7 mouse cellular contexts compared by ENCODE assay signal in genomic region chr2:173000921-173001320, GRCm38 (mm10). TPM values are rescaled to one million over a fixed set of nuclear protein-coding genes. Genes with fewer than 3 reads are reported as not detected.
DNase-seq lines count a peak whose midpoint lies in the region; ATAC-seq and TF ChIP-seq lines count a peak whose summit lies in the region.

No protein-coding gene starts in this region.

- H3K9me3 ChIP-seq in lung, postnatal 0 days (ENCODE audit: low read length): no peaks in the 10 kb centered on the region
- no peaks in the 10 kb centered on the region for H3K9me3 ChIP-seq in embryonic facial prominence, embryonic 11.5 days (replicated peaks; ENCODE audit: control insufficient read depth, low read length)
- no peaks in the 10 kb centered on the region for H3K9me3 ChIP-seq in intestine, embryonic 14.5 days (ENCODE audit: control insufficient read depth, low read length)
- H3K9me3 ChIP-seq in midbrain, postnatal 0 days (ENCODE audit: low read length): no peaks in the 10 kb centered on the region

- H3K4me2 ChIP-seq in lung, postnatal 0 days (replicated peaks; ENCODE audit: low read depth, low read length): peak overlapping the region; percentile 81
- peak overlapping the region; percentile 78 for H3K4me2 ChIP-seq in embryonic facial prominence, embryonic 11.5 days (ENCODE audit: low read depth, low read length)
- H3K4me2 ChIP-seq in intestine, embryonic 14.5 days (ENCODE audit: low read length): peak overlapping the region; percentile 74
- H3K4me2 ChIP-seq in midbrain, postnatal 0 days (ENCODE audit: low read depth, low read length, poor library complexity, severe bottlenecking): peak overlapping the region; percentile 78

- H3K27me3 ChIP-seq in lung, postnatal 0 days (replicated peaks; ENCODE audit: insufficient read depth, low read length): no peaks in the 10 kb centered on the region
- no peaks in the 10 kb centered on the region for H3K27me3 ChIP-seq in embryonic facial prominence, embryonic 11.5 days (ENCODE audit: control insufficient read depth, insufficient read depth, low read length)
- H3K27me3 ChIP-seq in intestine, embryonic 14.5 days (replicated peaks; ENCODE audit: control insufficient read depth, insufficient read depth, low read length): no peaks in the 10 kb centered on the region
- H3K27me3 ChIP-seq in midbrain, postnatal 0 days (ENCODE audit: insufficient read depth, low read length): peaks cover 3% of the 10 kb centered on the region; the same call in 1 of the 2 replicates

- no peak for TF ChIP-seq CTCF in lung, postnatal 0 days (IDR thresholded peaks at IDR 0.05)
- no peak for TF ChIP-seq CTCF in midbrain, postnatal 0 days (IDR thresholded peaks at IDR 0.05)

- H3K27ac ChIP-seq in lung, postnatal 0 days (ENCODE audit: low read length): peak overlapping the region; percentile 87; the same call in 1 of the 2 replicates
- H3K27ac ChIP-seq in embryonic facial prominence, embryonic 11.5 days (replicated peaks; ENCODE audit: low read depth, low read length): no peak overlapping the region
- 0 out of 2 replicates have a peak overlapping the region, but pooled peaks have one; percentile 86 for H3K27ac ChIP-seq in intestine, embryonic 14.5 days (ENCODE audit: low read depth)
- peak overlapping the region; percentile 95; the same call in 1 of the 2 replicates for H3K27ac ChIP-seq in midbrain, postnatal 0 days (ENCODE audit: low read depth, low read length)

- peak overlapping the region; percentile 80 for H3K4me3 ChIP-seq in lung, postnatal 0 days (ENCODE audit: low read depth, low read length)
- H3K4me3 ChIP-seq in embryonic facial prominence, embryonic 11.5 days (ENCODE audit: low read depth, low read length): peak overlapping the region; percentile 94
- peak overlapping the region; percentile 80 for H3K4me3 ChIP-seq in intestine, embryonic 14.5 days (ENCODE audit: low read depth, low read length)
- H3K4me3 ChIP-seq in midbrain, postnatal 0 days (ENCODE audit: low read depth, low read length): peak overlapping the region; percentile 96

- H3K4me1 ChIP-seq in lung, postnatal 0 days (ENCODE audit: insufficient read depth, low read depth, low read length): 0 out of 2 replicates have a peak, but pooled peaks cover 4% of the 10 kb centered on the region
- H3K4me1 ChIP-seq in embryonic facial prominence, embryonic 11.5 days (ENCODE audit: control insufficient read depth, insufficient read depth, low read length): peaks cover 5% of the 10 kb centered on the region; the same call in 1 of the 2 replicates
- H3K4me1 ChIP-seq in intestine, embryonic 14.5 days (replicated peaks; ENCODE audit: control insufficient read depth, insufficient read depth, low read length): peaks cover 13% of the 10 kb centered on the region
- H3K4me1 ChIP-seq in midbrain, postnatal 0 days (ENCODE audit: insufficient read depth, low read length): 0 out of 2 replicates have a peak, but pooled peaks cover 4% of the 10 kb centered on the region

- peak overlapping the region; percentile 75 for H3K9ac ChIP-seq in lung, postnatal 0 days (replicated peaks; ENCODE audit: low read depth)
- H3K9ac ChIP-seq in embryonic facial prominence, embryonic 11.5 days (replicated peaks; ENCODE audit: low read length): peak overlapping the region; percentile 90
- H3K9ac ChIP-seq in intestine, embryonic 14.5 days (ENCODE audit: low read length): peak overlapping the region; percentile 75
- H3K9ac ChIP-seq in midbrain, postnatal 0 days (replicated peaks; ENCODE audit: low read length, poor library complexity, severe bottlenecking): peak overlapping the region; percentile 99

- no peak for ATAC-seq in lung, postnatal 0 days
- ATAC-seq in embryonic facial prominence, embryonic 11.5 days (replicated peaks; ENCODE audit: insufficient number of reproducible peaks, low FRiP score, low TSS enrichment, low read depth): no peak
- ATAC-seq in intestine, embryonic 14.5 days (replicated peaks; ENCODE audit: low FRiP score, low TSS enrichment, low read depth): no peak
- ATAC-seq in midbrain, postnatal 0 days (ENCODE audit: low FRiP score): no peak
- ATAC-seq in megakaryocyte-erythroid progenitor cell, adult 5-6 weeks (replicated peaks; ENCODE audit: low FRiP score, low TSS enrichment, poor library complexity, severe bottlenecking): no peak

- WGBS in lung, postnatal 0 days: 11% methylated on average over 8 of the region's 8 CpGs
- WGBS in embryonic facial prominence, embryonic 11.5 days: 18% methylated on average over 8 of the region's 8 CpGs
- 25% methylated on average over 8 of the region's 8 CpGs for WGBS in intestine, embryonic 14.5 days
- WGBS in midbrain, postnatal 0 days: 19% methylated on average over 8 of the region's 8 CpGs

- no peak for DNase-seq in lung, postnatal 0 days (ENCODE audit: low spot score)
- no peak for DNase-seq in lung, postnatal 25 days (ENCODE audit: low spot score)
- no peak for DNase-seq in embryonic facial prominence, embryonic 11.5 days (ENCODE audit: low spot score)
- DNase-seq in intestine, embryonic 14.5 days (ENCODE audit: low spot score): no peak
- DNase-seq in midbrain, postnatal 0 days (ENCODE audit: low spot score): no peak
- DNase-seq in cerebellum, postnatal 14 days: no peak

- peaks cover 14% of the 10 kb centered on the region; the same call in 1 of the 2 replicates for H3K36me3 ChIP-seq in lung, postnatal 0 days (ENCODE audit: insufficient read depth, low read length)
- peaks cover 6% of the 10 kb centered on the region for H3K36me3 ChIP-seq in embryonic facial prominence, embryonic 11.5 days (replicated peaks; ENCODE audit: control insufficient read depth, insufficient read depth, low read depth, low read length)
- peaks cover 37% of the 10 kb centered on the region for H3K36me3 ChIP-seq in intestine, embryonic 14.5 days (ENCODE audit: control insufficient read depth, insufficient read depth, low read length)
- H3K36me3 ChIP-seq in midbrain, postnatal 0 days (ENCODE audit: insufficient read depth, low read length): peaks cover 24% of the 10 kb centered on the region

- TF ChIP-seq EP300 in lung, postnatal 0 days (IDR thresholded peaks at IDR 0.05): no peak

RNA-seq across cellular contexts. Expression of gene Rae1, which starts 1.0 kb away (rescaled TPM):
- 64.3 and 68.6 TPM in 2 replicates for polyA plus RNA-seq in lung, postnatal 0 days (2015; fragmentation: Nextera tagmentation; extraction: Ambion mirVana)
- 155 and 158 TPM in 2 replicates for polyA plus RNA-seq in embryonic facial prominence, embryonic 11.5 days (2014; fragmentation: Nextera tagmentation; extraction: Ambion mirVana)
- polyA plus RNA-seq in intestine, embryonic 14.5 days (2014; fragmentation: Nextera tagmentation; extraction: Ambion mirVana): 143 and 150 TPM in 2 replicates
- 93.8 and 98.3 TPM in 2 replicates for total RNA-seq in midbrain, postnatal 0 days (2014; rRNA removed)
- 127 and 130 TPM in 2 replicates for polyA plus RNA-seq in midbrain, postnatal 0 days (2015; fragmentation: Nextera tagmentation; extraction: Ambion mirVana)
- 142 and 149 TPM in 2 replicates for total RNA-seq in megakaryocyte-erythroid progenitor cell, adult 5-6 weeks (2014; fragmentation: Nextera tagmentation)
- total RNA-seq in megakaryocyte-erythroid progenitor cell, adult 5-6 weeks (2017): 79.4 and 102 TPM in 2 replicates

RNA-seq across cellular contexts. Expression of gene Rbm38, which starts 19.4 kb away (rescaled TPM):
- polyA plus RNA-seq in lung, postnatal 0 days (2015; fragmentation: Nextera tagmentation; extraction: Ambion mirVana): 12.8 and 15.2 TPM in 2 replicates
- 46.6 and 56.5 TPM in 2 replicates for polyA plus RNA-seq in embryonic facial prominence, embryonic 11.5 days (2014; fragmentation: Nextera tagmentation; extraction: Ambion mirVana)
- polyA plus RNA-seq in intestine, embryonic 14.5 days (2014; fragmentation: Nextera tagmentation; extraction: Ambion mirVana): 49.4 and 53.0 TPM in 2 replicates
- total RNA-seq in midbrain, postnatal 0 days (2014; rRNA removed): 7.6 and 8.4 TPM in 2 replicates
- polyA plus RNA-seq in midbrain, postnatal 0 days (2015; fragmentation: Nextera tagmentation; extraction: Ambion mirVana): 7.3 and 7.4 TPM in 2 replicates
- 191 and 218 TPM in 2 replicates for total RNA-seq in megakaryocyte-erythroid progenitor cell, adult 5-6 weeks (2014; fragmentation: Nextera tagmentation)
- 38.9 and 116 TPM in 2 replicates for total RNA-seq in megakaryocyte-erythroid progenitor cell, adult 5-6 weeks (2017)

RNA-seq across cellular contexts. Expression of gene Spo11, which starts 23.4 kb away (rescaled TPM):
- not detected in 2 replicates for polyA plus RNA-seq in lung, postnatal 0 days (2015; fragmentation: Nextera tagmentation; extraction: Ambion mirVana)
- polyA plus RNA-seq in embryonic facial prominence, embryonic 11.5 days (2014; fragmentation: Nextera tagmentation; extraction: Ambion mirVana): 0.94 and 1.4 TPM in 2 replicates
- polyA plus RNA-seq in intestine, embryonic 14.5 days (2014; fragmentation: Nextera tagmentation; extraction: Ambion mirVana): 0.04 TPM in 1 of 2 replicates, not detected in the other
- total RNA-seq in midbrain, postnatal 0 days (2014; rRNA removed): 1.7 and 2.8 TPM in 2 replicates
- 1.1 and 1.6 TPM in 2 replicates for polyA plus RNA-seq in midbrain, postnatal 0 days (2015; fragmentation: Nextera tagmentation; extraction: Ambion mirVana)
- total RNA-seq in megakaryocyte-erythroid progenitor cell, adult 5-6 weeks (2014; fragmentation: Nextera tagmentation): 2.1 and 2.6 TPM in 2 replicates
- 0.53 TPM in 1 of 2 replicates, not detected in the other for total RNA-seq in megakaryocyte-erythroid progenitor cell, adult 5-6 weeks (2017)
